Mouse (Mus musculus) stomach, postnatal 0 days (tissue): ENCODE data around the gene Abhd8.

Experiments
- CTCF ChIP-seq: IDR thresholded peaks from 2 replicates; pipeline ENCODE4 v1.5.1; 2016; ENCODE audit warnings: antibody characterized with exemption, low read depth, mild to moderate bottlenecking, moderate library complexity
- EP300 ChIP-seq: optimal IDR thresholded peaks from 2 replicates; pipeline ENCODE3; 2016; ENCODE audit warnings: antibody characterized with exemption

DNA sequence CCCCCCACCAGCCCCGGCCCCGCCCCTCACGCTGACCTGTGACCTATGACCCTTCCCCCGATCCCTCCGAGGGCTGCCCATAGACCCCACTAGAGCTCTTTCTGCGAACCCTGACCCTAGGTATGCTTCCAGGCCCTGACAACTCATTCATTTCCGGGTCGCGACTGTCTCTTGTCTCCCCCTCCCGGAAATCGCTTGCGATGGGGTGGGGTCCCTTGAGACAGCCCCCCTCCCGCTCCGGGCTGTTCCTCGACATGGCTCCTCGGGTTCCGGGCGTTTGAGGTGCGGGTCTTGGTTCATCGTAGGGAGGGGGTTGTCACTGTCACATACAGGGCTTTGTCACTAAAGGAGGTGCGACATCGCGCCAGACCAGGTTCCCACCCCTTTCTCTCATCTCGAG is 6.0 kb upstream of the Abhd8 start:
- TF ChIP-seq CTCF (no peak), EP300 (no peak)
